Mouse (Mus musculus) CD4-positive helper T cell, adult 2 months (primary cell): ENCODE measurements around the gene Cabp4.

ENCODE experiments used
- DNase-seq: peaks from one replicate; pipeline ENCODE4 v3.0.0-alpha.2; 2012; ENCODE audit warnings: low read depth, missing footprints, low spot score

Gene Cabp4

DNA sequence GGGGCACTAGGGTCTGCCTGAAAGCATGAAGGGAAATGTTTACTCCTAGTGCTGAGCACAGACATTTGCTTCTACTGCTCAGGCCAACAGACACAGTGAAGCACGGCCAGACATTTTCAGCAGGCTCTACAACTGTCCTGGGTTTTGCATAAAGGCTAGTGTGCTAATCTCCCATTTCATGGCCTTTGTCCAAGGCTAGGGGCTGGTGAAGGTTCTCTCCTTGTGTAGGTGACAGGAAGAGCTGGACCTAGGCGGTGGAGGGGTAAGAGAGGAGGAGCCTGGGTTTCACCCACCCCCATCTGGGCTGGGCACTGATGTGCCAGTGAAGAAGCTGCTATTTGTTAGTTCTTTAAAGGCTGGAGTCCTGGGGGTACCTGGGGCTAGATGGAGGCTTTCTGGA lies 20.9 kb upstream of the Cabp4 start:
- no peak for DNase-seq

DNA sequence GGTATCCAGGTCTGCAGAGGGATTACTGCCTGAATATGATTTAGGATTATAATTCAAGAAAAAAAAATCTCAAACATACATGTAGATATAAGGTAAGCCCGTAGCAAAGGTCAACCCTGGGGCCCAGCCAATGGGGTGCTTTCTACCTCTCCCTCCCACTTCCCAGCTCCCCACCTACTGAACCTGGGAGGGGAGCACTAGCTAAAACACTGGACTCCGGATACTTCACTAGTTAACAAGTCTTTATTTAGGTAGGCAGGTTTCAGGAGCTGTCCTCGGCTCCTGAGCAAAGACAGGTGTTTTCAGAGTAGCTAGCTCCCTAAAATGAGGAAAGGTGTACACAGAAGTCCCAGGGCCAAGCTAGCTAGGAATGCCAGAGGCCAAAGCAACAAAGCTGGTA lies 20.3 kb upstream of the Cabp4 start:
- DNase-seq = no peak

DNA sequence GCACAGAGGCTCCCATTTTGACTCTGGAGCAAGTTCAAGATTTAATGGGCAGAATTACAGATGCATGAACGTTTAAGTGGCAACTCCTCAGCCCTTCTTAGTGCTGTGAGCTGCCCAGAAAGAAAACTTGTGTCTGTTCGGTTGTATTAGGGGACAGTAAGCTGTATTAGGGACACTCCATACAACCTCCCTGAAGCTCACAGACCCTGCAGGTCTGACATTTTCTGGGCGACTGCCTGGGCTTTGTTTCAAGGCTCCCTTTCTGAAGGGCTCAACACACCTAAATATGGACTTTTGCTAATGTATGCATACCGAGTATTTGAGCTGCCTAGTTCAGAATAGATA lies 19.7 kb upstream of the Cabp4 start:
- DNase-seq = no peak

DNA sequence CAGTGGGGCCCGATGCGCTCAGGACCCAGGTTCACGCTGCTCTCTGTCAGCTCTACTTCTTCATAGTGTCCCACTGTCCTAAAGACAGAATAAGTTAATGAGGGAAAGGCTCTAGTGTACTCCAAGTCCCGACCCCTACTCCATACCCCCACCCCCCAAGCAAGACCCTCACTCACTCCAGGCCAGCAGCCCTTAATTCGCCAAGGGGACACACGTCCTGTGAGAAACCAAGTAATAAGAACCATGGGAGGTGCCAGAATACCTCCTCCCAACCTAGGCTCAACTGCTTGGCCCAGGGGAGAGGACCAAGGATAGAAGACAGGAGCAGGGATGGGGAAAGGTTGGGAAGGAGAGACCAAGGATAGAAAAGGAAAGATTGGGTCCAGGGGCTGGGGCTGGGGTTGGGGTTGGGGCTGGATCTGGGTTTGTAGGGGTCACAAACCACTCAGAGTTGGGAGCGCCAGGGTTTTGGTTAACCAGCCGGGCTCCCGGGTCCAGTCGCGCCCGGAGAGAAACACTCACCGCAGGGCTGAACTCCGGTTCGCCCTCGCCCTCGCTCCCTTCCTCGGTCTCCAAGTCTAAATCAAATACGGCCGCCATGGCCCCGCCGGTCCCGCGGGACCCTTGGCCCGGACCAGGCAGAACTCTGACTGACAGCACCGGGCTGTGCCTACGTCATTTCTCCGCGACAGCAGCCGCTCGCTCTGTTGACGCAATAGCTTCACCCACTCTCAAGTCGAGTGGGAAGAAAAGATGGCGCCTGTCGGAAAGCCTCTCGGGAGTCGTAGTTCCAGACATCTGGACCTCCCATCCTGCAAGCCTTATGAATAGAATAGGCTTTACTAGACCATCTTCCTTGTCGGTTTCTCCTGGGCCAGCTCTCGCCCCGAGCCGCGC lies 19.1 kb upstream of the Cabp4 start, which contains the start of gene Rps6kb2:
Gene Rps6kb2 (minus strand): TSS at position 709 of the 897 bp plus-strand sequence.
- DNase-seq = peak; percentile 95

DNA sequence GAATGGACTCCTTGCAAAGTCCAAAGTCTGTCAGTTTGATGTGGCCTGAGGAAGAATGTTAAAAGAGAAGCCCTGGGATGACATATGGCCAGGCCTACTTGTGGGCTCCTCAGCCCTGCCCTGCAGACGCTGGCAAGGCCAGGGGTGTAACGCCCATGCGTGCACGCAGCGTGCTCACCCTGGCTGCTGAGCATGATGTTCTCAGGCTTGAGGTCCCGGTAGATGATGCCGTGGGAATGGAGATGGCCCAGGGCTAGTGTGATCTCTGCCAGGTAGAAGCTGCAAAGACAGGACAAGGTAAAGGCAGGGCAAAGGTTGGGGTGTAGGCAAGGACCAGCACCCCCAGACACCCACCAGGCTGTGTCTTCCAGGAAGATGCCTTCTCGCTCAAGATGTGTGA lies 15.2 kb upstream of the Cabp4 start:
- DNase-seq = no peak

DNA sequence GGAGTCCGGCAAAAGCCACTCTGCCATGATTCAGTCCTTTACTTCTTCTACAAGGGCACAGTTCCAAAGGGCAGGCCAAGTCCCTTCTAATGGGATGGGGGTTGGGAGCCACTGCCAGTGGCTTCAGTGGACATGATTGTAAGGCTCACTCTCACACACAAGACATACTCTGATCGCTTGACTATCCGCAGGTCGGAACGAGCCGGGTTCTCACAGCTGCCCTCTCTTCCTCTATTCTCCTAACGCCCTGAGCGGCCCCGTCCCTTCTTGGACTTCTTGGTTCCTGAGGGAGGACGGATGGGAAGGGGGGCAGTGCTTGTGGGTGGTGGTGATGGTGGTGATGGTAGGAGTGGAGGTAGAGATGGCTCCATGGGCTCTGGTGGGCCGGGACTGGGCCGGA lies 12.9 kb upstream of the Cabp4 start:
- no peak for DNase-seq

DNA sequence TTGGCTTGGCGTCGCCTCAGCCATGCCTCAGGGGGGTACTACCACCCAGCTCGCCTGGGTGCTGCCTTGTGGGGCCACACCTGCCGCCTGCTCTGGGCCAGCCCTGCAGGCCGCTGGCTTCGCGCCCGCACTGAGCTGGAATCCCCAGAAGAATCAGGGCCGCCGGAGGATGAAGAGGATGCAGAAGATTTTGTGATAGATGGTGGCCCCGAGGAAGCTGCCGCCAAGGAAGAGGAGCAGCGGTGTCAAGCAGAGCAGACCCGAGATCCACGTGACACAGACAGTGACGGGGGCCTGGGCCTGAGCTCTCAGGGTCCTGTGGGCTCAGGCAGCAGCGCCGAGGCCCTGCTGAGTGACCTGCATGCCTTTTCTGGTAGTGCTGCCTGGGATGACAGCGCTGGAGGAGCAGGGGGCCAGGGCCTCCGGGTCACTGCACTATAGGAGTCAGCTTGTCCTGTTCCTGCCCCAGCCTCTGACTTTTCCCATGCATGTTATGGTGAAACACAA lies 12.3 kb upstream of the Cabp4 start:
- peak; percentile 32 for DNase-seq

DNA sequence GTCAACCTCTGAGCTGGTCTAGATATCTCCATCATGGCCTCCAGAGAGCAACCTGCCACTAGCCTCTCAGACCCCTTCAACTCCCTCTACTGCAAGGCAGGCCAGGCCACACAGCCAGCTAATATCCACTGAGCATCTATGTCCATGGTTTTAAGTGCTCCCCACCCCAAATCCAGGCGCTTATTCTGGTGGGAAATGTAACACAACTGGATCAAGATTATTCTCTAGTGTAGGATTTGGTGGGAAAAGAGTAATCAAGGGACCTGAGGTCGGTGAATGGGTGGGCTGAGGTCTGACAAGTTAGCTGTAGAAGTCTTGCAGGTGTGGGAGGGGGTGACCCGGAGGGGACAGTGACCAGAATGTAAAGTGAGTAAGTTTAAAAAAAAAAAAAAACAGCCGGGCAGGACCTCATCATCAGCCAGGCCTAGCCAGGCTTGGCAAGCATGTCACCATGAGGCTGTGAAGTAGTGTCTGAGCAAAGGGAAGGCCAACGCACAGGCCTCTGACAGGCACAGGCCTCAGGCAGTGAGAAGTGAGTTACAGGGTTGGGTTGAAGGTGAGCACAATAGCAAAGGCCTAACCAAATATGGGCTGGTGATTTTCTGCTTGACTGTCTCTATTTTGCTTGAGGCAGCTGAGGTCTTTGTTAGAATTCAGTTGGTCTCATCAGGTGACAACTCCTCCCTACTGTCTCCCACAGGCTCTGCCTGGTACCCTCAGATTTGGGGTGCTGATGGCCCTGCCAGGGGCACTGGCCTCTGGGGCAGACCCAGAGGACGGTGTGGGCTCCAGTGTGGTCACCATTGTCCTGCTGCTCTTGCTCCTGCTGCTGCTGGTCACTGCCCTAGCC lies 11.6 kb upstream of the Cabp4 start:
- DNase-seq = peak; percentile 43

DNA sequence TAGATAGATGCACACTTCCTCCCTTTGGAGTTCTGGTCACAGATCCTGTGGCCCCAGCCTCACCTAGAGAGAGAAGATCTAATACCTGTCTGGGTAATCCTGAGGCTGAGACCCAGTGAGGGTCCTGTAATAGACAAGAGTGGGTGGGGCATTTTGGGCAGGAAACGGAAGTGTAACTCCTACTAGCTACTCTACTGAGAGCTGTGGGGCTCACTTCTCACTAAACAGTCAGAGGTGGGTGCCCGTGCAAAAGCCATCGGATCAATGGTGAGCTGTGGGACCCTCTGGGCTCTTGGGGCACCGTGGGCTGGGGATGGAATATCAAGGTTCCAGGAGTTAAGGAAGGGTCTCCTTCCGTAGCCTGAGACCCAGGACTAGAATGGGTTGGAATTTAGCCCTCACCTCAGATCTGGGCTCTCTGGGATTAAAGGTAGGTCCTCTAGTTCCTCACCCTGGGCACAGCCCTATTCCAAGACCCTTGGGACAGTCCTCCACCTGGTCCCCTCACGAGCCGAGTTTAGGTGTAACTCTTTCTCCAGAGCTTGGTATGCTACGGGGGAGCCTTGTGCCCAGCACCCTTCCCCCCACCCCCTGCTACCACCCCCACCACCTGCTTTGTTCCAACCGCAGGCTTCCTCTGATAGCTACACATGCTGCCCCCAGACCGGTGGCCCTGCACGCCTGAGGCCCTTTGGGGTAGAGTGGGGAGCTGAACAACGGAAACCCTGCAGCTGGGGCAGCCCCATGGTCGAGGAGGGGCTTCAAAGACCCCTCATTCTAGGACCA lies 10.8 kb upstream of the Cabp4 start:
- peak; percentile 71 for DNase-seq

DNA sequence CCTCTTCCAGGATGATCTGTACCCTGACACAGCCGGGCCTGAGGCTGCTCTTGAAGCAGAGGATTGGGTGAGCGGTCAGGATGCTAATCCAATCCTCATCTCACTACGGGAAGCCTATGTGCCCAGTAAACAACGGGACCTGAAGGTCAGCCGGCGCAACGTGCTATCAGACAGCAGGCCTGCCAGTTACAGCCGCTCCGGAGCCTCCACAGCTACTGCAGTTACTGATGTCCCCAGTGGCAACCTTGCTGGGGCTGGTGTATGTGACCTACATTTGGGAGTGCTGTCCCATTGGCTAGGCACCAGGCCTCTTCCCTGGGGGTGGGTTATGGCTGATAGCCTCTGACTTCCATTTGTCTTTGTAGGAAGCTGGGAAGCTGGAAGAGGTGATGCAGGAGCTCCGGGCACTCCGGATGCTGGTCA lies 9.4 kb upstream of the Cabp4 start, which contains the start of gene Ptprcap:
Gene Ptprcap (plus strand): TSS at position 373 of the 423 bp plus-strand sequence.
- DNase-seq = no peak

DNA sequence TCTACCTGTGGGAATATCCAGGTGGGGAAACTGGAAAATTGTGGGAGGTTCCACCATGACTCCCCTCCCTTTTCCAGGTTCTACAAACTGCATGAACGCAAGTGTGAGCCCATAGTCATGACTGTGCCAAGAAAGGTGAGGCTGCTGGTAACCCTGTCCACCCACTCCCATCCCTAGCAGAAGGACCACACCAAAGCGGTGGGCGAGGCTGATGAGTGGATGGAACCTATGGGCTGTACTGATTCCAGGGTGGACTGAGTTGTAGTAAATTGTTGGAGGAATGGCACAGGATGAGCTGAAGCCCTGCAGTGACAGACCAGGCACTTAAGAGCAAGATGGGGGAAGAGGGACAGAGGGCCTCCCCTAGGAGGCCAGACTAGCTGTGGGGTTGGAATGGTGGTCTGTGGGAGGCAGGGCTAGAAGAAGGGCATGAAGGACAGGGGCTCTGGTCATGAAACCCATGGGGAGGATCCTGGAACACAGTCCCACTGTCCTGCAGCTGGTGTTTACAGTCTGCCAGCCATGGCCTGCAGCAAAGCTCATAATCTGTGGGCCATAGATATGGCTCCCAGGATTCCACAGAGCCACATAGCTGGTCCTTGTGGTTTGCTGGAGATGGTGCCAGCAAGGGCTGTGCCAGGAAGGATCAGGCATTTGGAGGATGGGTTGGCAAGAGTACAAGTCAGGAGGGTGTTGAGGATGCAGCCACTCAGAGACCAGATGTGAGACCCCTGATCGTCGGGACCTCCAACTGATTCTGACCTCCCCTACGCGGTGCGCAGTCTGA lies 8.8 kb upstream of the Cabp4 start:
- DNase-seq = no peak

DNA sequence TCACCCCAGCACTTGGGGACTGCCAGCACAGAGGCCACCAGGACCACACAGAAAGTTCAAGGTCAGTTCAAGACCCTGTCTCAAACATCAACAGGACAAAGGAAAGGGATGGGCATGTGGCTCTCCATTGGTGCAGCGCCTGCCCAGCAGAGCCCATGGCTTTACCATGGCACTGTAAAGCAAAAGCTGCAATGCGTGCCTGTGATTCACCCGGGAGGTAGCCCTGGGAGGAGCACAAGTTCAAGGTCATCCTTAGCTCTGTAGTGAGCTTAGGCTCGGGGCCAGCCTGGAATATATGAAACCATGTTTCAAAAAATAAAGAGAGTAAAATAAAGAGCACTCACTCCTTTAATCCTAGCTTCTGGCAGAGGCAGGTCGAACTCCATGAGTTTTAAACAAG lies 8.1 kb upstream of the Cabp4 start:
- DNase-seq = no peak

DNA sequence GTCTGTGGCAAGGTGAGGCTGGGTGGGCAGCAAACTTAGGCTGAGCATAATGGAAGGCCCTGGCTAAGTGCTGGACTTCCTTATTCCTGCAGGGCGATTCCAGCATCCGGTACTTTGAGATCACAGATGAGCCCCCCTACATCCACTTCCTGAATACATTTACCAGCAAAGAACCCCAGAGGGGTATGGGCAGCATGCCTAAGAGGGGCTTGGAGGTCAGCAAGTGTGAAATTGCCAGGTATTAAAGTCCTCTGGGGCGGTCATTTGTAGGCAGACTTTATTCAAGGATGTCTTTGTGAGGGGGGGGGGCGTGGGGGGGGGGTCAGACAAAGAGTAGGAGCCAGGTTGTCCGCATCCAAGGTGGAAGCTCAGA lies 7.6 kb upstream of the Cabp4 start:
- DNase-seq = no peak

DNA sequence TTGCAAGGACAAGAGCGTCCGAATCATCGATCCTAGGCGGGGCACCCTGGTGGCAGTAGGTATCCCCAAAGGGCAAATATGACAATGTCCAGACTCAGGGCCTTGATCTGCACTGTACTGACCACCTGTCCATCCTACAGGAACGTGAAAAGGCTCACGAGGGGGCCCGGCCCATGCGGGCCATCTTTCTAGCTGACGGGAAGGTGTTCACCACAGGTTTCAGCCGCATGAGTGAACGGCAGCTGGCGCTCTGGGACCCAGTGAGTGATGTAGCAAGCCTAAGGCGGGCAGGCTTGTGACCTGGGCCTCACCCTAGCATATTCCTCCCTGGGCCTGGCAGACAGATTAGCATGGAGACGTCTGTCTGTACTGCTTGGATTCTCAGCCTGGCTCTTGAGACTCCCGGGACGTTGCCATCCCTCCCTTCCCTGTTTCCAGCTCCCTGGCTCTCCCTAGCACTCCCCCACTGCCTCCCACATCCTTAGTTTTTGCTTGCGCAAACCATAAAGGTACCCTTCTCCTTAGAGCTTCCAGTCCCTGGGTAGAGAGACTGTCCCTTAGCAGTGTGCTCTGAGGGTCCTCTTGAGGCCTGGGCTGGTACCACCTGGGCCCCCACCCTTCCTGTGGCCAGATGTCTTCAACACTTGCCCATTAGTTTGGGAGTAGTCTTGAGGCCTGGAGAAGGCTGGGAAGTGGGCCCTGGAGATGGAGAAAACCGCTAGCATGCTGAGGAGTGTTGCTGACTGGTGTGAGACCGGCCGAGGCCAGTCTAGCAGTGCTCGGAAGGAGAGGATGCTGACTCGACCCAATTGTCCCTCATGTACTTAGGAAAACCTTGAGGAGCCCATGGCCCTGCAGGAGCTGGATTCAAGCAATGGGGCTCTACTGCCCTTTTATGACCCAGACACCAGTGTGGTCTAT lies 7.0 kb upstream of the Cabp4 start:
- DNase-seq = no peak

DNA sequence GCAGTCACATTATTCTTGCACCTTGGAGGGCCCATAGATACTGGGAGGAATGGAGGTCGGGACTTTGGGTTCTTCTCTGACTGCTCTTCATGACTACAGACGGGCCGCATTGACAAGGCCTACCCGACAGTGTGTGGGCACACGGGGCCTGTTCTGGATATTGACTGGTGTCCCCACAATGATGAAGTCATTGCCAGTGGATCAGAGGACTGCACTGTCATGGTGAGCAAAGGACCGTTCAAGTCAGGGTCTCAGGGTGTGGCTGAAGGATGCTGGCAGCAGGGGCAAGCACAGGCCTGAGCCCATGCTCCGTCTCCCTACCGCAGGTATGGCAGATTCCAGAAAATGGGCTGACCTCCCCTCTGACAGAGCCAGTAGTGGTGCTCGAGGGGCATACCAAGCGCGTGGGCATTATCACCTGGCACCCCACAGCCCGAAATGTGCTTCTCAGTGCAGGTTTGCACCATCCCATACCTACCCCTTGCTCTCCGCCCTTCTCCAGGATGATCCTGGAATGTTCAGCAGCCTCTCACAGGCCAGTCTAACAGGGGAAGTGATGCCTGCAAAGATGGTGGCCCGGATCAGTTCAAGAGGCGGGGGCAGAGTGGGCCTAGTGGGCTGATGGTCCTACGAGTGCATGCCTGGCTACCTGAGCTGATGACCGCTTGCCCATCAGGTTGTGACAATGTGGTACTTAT lies 6.1 kb upstream of the Cabp4 start:
- no peak for DNase-seq

DNA sequence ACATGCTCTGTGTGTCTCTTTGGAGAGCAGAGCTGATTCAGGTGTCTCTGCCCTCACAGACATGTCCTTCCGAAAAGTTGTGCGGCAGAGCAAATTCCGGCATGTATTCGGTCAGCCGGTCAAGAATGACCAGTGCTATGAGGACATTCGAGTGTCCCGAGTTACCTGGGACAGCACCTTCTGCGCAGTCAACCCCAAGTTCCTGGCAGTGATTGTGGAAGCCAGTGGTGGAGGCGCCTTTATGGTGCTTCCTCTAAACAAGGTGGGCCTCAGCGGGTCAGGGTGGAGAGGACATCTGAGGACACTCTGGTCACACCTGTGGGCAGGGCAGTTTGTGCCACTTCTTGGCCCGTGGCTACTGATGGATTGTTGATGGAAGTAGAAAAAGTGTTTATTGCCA lies 5.5 kb upstream of the Cabp4 start:
- DNase-seq = no peak

DNA sequence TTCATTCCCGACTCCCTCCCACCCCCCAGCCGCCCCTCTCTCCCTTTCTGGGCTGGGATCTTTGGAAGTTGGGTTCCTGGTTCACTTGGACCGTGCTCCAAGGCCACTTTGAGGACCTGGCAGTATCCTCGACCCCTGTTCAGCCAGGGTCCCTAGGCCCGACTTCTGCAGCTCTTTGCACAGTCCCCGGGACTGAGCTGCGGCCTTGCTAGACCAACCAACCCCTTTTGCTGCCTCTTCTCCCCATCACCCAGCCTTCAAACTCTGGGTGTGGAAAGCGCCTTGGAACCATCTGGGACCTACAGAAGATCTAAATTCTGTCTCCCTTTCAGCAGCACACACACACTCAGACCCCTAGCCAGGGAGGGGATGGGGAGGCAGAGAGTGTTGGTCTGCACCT lies 5.0 kb upstream of the Cabp4 start:
- DNase-seq = no peak

DNA sequence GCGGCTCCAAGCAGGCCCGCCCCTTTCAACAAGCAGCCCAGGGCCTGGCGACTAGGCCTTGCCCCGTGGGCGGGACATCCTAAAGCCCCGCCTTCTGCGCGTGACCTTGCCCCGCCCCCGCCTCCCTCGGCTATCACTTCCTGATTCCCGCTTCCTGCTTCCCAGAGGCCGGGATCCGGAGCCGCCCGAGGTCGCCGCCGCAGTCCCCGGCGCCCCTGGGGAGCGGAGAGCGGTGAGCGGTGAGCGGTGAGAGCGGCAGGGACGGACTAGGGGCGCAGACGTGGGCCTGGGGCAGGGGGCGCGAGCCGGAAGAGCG lies 4.6 kb upstream of the Cabp4 start, which contains the start of gene Coro1b:
Gene Coro1b (plus strand): TSS at position 129 of the 316 bp plus-strand sequence.
- peak; percentile 92 for DNase-seq

DNA sequence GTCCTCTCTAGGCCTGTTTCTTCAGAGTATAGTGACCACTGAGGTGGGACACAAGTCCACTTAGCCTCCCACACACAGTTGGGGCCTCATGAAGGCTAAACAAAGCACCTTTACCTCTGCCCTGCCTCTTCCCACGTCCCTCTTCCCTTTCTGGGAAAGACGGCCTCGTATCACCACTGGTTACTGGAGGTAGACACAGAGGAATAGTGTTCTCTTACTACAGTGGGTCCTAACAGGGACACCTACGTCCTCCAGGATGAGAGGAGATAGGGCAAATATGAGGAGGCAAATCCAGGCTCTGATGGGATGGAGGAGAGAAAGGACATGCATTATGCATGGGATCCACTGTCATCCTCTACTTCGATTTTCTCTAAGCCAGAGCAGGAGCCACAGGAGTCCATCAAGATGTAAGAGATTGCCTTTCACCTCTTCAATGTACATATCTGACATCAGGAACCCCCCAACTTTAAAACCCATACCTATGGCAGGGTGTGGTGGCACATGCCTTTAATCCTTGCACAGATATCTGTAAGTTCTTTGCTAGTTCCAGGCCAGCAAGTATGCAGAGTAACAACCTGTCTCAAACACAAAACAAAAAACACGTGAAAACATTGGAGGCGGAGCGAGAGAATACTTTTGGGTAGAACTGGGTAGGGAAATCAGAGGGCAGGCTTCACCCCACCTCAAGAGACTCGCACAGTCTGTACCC lies 4.1 kb upstream of the Cabp4 start:
- DNase-seq = no peak
